Mouse (Mus musculus): ENCODE measurements at regions not wholly inside any gene's neighbourhood (a gene's known extent, or its start where the extent isn't known, plus 50 kb on each side); places are given as distances from the start of the nearest gene placed in this dataset.
A peak's percentile ranks its signal among the peaks of the same experiment; 100 is the strongest.

DNA sequence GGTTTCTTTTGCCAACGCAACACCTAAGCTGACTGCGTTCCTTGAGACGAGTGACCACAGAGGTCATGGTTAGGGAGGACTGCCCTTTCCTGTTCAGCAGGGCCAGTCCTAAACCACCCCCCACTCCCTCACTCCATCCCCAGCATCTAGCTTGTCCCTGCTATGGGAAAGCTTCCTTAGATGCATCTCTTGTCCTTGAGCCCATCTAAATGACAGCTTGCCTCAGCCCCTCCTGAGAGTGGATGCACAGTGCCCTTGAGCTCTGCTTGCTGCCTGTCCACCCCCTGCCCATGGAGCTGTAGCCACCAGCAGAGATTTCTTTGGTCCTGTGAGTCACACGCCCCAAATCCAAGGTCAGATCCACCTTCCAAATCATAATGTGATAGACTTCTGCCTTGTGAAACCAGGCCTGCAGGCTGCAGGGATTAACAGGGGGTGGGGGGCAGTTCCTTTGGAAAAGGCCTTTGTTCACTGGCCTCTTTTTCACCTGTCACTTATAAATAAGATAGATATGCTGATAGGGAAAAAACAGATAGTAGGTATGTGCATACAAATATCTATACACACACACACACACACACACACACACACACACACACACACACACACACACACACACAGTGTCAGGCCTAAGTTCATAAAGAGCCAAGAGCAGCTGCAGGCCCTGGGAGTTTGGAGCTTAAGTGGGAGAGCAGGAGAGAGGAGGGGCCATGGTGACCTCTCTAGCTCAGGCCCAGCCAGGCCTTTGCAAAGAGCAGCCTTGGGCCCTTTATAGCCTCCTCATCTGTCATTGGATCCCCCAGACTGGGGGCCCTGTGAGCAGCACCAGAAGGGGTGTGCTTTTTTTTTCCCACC is 56.4 kb upstream of the Adra2c start:
- peak; percentile 39 for DNase-seq (ENCODE audit: low spot score)

DNA sequence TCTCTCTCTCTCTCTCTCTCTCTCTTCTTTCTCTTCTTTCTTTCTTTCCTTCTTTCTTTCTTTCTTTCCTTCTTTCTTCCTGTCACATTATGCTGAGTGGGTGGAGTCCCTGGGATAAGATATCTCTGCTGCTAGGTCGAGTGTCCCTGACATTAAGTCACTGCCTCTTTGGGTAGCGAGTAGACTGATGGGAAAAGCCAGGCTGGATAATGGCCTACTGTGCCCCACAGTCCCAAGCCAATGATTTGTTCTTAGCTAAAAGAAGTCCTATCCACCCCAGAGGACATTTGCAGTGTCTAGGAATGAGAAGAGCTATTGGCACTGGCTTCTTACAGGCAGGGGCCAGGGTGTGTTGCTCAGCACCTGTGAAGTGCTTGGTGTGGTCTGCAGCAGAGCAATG is 61.8 kb upstream of the Adra2c start:
- DNase-seq (ENCODE audit: low spot score), result no peak

DNA sequence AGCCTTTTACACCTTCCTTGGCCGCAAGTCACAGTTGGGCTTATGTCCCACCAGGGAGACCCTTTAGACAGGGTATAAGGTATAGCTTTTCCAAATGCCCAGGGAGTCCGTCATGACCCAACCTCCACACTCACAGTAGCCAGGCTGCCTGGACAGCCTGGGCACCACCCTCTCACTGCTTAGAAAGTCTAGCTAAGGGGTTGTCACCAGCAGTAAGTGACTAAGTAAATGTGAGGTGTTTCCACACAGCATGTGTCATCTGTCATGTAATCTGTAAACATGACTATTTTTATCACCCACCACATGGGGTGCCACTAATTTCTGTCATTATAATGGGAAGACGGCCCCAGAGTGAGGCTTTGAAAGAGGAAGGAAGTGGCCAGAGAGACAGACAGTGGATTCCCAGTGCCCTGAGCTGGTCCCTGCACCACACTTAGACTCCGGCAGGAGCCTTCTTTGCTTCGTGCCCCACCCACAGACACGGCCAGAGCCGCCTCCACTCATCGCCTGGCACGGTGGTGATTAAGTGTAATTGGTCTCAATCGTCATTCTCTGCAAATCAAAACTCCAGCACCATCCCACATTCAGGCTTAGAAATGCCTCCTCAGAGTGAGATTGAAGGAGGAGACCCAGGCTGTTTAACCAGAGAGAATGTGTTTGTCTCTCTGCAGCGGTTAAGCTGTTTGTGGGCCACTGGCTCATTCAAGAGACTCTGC is 62.5 kb upstream of the Adra2c start:
- DNase-seq (ENCODE audit: low spot score), result no peak

DNA sequence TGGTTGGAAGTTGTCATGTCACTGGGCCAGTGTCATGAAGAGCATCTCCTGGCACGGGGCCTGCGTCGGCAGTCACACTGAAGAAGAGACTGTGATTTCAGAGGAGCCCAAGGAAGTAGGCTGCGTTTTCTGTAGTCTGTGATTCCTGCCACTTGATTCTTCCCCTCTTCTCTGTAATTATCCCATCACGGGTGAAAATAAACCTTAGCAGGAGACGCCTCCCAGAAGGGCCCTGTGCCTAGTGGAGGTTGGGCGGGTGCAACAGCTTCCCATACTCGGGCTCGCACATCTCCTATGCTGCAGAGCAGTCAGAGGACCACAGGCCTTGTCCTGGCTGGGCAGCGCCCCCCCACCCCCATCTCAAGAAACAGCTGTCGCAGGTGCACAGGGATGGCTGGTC is 63.1 kb upstream of the Adra2c start:
- no peak for DNase-seq (ENCODE audit: low spot score)

DNA sequence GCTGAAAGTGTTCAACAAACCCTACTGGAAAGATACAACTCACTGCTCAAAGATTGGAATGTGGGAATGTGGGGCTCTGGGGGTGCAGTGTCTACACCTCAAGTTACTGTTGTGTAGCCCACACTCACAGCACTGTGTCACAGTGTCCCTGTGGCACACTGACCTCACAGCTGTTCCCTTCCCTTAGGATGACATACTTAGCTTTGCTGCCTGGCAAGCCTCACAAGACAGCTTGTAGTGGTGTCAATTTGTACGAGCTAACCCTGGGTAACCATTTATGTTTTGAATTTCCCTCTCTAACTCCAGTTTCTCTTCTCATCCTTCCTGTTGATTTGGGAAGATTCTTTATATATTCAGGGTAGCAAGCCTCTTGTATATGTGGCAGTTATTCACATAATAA is 68.8 kb upstream of the Adra2c start:
- no peak for DNase-seq (ENCODE audit: low spot score)

DNA sequence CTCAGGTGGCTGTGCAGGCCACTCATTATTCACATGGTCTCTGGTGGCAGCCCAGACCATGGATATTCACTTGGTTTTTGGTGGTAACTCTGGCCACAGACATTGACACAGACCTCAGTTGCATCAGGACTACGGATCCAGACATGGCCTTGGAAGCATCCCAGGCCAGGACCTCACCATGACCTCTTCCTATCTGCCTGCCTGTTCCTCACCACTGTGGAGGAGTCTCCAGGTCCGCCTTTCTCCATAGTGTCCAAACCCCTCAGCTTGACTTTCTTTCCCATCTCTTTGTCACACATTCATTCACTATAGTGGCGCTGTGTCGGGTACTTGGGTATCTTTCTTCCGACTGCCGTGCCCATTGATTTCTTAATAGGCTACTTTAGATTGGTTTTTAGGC is 74.1 kb upstream of the Adra2c start:
- DNase-seq (ENCODE audit: low spot score), result no peak

DNA sequence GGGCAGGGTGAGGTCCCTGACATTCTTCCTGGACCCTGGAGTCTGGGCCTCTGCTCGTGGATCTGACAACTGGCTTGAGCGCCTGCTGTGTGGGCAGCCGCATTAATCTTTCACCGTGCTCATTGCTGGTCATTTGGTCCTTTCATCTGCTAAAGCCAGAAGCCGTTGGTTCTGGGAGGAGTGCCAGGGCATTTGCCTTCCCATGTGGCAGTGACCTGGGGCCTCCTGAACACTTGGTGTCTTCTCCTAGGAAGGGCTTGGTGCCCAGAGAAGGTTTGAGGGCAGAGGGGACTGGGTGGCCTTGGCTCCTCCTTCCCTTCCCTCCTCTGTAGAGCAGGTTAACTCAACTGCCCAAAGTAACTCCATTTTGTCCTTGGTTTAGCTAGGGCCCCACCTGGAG is 79.7 kb upstream of the Adra2c start:
- DNase-seq (ENCODE audit: low spot score), result no peak

DNA sequence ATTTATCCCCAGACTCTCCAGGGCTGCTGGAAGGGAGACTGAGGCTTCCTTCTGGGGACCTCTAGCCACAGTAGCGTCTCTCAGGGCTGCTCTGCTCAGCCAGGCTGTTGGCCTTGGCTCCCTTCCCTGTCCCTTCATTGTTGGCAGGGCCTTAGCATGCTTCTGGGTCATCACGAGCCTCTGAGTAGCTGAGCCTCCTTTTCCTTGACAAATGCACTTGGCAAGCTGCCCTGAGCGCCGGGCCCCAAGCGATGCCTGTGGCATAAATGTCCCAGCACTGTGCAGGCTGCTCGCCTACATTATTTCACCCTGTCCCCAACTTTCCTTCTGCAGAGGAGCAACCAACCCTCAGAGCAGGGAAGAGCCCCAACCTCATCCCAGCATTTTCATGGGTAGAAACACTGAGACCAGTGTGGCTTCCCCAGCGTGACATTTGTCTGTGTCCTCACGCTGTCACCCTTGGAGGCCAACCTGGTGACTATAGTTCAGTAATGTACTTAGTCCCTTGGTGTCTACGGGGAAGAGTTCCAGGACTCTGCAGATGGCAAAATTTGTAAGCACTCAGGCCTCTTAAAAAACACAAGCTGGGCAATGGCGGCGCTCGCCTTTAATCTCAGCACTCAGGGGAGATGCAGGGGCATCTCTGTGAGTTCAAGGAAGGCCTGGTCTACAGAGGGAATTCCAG is 83.7 kb upstream of the Lrpap1 start:
- no peak for DNase-seq (ENCODE audit: low spot score)

DNA sequence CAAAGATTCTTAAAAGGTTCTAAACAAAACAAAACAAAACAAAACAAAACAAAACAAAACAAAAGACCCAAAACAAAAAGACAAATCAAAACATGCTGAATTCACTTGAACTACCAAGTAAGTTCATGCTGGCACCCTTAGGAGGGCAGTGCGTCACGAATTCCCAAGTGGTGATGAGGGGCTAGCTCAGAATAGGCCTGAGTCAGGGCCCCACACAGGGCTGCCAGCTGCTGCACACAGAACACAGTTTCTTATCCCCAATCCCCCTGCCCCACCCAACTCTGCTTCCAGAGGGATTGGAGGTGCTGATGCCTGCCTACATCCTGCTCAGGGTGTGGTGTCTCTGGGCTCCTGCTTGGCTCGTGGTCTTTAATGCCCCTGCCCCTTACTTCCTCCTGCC is 80.3 kb upstream of the Lrpap1 start:
- no peak for DNase-seq (ENCODE audit: low spot score)

DNA sequence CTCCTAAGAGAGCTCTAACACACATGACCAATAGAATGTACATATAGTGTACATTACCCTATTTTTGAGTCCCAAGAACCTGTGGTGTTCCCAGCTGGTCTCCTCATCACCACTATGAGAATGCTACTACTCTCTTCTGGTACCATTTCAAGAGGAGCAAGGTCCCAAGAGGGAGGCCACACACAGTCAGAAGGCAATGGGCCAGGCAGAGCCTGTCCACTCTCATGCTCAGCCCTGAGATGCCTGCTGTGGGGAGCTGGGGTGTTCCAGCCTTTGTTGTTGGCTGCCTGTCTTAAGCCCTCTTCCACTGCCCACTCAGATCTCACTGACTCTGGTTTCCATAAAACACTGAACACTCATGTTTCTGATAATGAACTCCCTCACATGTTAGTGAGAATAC is 79.7 kb upstream of the Lrpap1 start:
- no peak for DNase-seq (ENCODE audit: low spot score)

DNA sequence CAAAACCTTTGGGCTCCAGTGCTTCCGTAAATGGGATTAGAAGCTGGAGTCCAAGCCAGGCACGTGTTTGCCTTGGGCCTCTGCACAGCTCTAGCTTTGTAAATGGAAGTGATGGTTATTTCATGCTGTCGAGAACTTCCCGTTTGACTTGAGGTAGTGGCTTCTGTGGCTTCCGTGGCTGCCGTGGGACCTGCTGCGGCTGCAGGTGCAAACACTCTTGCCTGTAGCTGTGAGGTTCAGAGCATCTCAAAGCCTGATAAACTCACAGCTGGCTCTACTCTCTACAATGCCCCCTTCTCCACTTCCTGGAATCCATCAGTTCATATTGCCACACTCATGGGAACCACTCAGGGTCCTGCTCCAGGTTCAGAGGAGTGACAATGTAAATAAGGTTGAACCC is 77.9 kb upstream of the Lrpap1 start:
- no peak for DNase-seq (ENCODE audit: low spot score)

DNA sequence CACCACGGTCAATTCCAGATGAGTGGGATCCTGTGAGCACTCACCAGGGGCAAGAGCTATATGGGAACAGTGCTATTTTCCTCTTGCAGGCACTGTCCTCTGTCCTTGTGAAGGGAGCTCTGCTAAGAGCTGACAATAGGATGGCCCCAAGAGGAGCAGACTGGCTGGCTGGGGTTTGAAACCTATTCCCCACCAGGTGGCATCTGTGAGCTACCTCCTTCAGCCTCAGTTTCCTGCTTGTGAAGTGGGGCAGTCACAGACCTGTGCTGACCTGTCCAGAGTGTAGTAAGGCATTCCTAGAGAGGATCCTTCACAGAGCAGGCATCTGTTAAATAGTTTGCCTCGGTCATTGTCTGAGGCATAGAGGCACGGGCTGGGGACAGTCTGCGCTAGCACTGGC is 71.8 kb upstream of the Lrpap1 start:
- DNase-seq (ENCODE audit: low spot score), result peak; percentile 56

DNA sequence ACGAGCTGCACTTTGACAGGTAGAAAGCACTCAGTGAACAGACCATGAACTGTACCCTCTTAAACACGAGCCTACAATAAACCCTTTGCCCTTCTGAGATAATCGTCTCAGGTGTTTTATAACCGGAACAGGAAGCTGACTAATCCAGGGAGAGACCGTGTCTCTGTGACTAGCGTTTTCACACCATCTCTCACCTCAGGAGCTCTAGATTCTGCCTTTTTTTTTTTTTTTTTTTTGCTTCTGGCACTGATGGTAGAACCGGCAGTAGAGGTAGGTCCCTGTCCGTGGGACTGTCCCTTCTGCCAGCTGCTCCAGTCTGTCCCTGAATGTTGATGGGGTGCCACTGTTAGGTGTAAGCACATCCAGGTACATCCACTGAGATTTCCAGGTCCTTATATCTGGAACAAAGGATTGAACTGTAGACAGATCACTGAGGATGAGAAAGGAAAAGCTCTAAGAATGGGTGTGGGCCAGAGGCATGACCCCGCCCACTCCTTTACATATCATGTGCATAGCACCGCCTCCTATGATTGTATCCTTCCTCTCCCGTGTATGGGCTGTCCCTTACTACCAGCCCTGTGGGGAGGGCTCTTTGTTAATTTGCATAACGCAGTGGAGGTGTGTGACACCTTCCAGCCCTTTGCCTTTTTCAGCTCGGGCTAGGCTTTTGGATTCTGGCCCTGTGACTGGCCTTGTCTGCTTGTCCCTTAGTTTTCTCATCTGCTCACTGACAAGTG is 70.7 kb upstream of the Lrpap1 start:
- DNase-seq (ENCODE audit: low spot score), result no peak

DNA sequence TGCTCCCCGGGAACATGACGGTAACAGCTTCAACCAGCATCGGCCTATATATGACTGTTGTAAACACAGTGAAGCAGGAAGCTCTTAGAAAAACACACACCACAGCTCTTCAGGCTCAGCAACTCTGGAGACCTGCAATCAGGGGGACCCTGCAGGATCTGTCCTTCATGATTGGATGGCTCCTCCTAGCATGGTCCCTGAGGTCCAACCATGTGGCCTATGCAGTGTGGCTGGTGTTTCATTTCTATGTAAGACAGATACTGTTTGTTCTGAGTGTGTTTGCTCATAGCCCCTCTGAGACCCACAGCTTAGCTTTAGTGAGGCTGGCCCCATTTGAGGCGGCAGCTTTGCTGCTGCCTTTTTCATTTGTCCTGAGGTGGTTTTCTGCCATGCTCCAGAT is 68.8 kb upstream of the Lrpap1 start:
- DNase-seq (ENCODE audit: low spot score), result no peak

DNA sequence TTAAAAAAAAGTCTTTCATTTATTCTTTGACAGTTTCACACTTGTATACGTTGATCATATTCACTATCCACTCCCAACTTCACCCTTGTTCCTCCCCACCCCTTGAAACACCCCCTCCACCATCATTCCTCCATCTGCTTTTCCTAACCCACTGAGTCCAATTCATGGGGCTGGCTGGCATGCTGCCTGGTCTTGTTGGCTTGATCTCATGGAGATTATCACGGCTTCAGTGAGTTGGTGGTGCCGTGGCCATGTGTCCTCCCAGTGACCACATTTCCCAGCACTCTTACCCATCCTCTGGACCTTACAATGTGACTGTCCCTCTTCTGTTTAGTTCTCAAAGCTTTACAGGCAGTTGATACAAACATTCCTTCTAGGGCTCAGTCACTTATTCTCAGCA is 65.8 kb upstream of the Lrpap1 start:
- no peak for DNase-seq (ENCODE audit: low spot score)

DNA sequence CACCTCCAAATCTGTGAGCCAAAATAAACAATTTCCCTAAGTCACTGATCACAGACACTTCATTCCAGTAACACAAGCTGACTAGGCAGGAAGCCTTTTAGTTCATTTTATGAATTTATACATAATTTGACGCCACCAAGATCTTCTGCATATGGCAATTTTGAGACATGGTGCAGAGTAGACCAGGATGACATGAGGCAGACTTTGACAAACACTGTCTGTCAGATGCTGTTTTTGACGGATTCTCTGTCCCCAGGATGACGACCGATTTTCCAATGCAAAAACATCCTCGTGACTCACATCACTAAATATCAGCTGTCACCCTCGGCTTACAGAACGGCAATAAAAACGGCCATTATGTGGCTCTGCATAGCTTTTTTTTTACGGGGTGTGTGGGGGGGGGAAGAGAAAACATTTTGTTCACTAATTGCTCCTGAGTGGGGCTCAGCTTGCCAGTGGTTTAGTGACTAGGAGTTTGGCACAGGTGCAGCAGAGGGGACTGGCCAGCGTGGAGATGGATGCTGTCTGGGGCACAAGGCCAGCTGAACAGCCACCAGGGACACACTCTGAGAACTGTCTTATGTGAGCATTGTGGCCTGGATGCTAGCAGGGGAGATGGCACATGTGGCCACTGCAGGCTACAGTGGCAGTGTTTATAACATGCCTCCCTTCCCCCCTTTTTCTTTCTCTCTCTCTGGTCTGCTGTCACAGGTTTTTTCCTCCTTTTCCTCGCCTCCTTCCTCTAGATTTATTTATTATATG is 65.0 kb upstream of the Lrpap1 start:
- DNase-seq (ENCODE audit: low spot score), result no peak

DNA sequence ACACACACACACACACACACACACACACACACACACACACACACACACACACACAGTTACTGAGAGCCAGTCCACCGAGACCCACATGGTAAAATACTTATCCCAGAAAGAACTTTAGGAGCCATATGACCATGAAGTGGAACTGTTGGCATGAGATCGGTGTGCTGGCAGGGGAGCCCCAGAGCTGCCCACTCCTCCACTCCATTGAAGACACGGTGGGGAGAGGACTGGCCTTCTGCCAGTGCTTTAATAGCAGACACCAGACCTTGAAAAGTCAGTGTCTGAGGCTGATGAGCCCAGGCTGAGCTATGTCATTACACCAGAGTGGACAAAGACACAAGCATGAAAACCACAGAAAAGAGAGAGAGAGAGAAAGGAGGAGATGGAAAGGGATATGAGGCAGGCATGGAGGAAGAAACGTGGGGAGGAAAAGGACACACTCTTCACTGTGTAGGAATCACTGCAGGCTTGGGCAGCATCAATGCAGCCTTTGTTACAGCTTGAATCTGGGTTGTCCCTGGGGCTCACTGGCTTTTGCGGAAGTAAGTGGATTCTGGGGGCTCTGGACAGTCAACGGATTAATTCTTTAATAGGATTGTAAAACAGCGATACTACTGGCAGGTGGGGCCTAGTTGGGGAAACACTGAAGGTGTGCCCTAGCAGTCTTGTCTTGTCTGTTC is 64.2 kb upstream of the Lrpap1 start:
- DNase-seq (ENCODE audit: low spot score), result no peak

DNA sequence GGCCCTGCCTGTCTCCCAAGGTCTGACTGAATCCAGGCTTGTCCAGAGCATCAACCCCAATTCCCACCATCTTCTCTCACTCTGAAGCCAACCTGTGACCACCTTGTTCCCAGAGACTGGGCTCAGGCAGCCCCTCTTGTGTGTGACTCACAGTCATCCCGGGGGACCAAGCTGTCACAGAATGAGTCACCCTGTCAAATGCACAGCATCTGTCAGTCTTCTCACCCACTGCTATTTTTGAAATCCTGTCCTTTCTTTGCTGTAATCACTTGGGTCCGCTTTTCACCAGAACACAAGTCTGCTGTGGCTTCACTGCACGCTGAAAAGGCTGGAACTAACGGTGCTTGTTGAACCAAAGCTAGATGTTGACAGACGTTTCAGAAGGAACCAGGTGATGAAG is 63.3 kb upstream of the Lrpap1 start:
- no peak for DNase-seq (ENCODE audit: low spot score)

DNA sequence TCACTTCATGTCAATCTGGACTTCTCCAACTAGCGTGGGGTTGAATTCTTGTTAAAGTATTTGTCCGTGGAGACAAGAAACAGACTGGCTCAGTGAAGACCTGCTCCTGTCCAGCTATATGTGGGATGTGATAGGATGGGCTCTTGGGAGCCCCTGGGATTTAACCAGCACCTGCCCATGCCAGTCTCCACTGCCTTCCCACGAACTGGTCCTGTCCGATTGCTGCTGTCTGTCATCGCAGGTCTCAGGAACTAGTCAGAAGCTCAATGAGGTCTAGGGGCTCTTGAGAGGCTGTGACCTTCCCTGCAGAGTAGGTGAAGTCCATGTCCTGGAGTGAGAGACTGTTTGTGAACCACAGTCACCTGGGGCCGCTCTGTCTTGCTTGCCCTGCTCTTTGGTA is 62.8 kb upstream of the Lrpap1 start:
- no peak for DNase-seq (ENCODE audit: low spot score)

DNA sequence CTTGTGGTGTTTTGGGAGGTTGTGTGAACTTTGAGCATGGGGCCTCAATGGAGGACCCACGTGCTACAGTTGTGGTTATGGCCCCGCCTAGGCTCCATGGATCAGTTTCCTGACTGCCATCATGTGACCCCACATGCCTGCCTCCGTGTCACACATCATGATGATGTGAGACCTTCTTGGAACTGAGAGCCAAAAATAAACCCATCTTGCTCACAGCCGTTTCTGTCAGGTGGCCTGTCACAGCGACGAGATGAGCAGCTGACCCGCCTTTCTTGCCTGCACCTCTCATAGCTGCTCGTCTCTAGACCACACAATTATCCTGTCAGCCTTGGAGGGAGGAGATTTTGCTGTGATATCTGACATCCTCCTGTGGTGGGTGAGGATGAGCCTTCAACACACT is 60.4 kb upstream of the Lrpap1 start:
- no peak for DNase-seq (ENCODE audit: low spot score)

DNA sequence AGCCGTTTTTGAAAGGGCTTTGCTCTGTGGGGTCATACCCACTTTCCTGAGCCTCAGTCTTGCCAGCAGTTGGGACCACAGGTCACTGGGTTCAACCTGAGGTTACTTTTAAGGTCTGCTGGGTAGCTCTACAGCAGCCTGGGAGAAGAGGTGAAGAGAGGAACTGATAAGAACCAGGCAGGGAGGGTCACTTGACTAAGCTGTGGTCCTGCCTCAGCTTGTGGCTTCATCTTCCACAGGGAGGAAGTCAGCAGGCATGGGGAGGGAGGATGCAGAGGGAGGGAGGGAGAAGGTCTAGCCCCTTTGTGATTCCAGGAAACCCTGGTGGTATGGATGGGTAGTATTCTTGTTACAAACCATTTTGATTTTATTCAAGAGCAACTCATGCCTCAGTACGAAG is 59.9 kb upstream of the Lrpap1 start:
- DNase-seq (ENCODE audit: low spot score), result no peak
